Mouse (Mus musculus) limb, embryonic 15.5 days (tissue): ENCODE measurements around the gene E130309D02Rik. TPM values are rescaled to one million over a fixed set of nuclear protein-coding genes. Genes with fewer than 3 reads are reported as not detected.

Source experiments
- ATAC-seq: fragments of 200-750 bp; cut with Nextera tagmentation; 2 replicates; pipeline ENCODE4 v1.8.0; 2017; ENCODE audit warnings: low read depth, moderate TSS enrichment; ENCODE audit not compliant: insufficient number of reproducible peaks, low FRiP score, low TSS enrichment
- H3K27ac ChIP-seq: fragments of 300-500 bp; sonication (generic); 2 replicates; pipeline ENCODE4 v1.5.1; 2015; ENCODE audit warnings: moderate library complexity, mild to moderate bottlenecking, inconsistent platforms
- H3K27me3 ChIP-seq: fragments of 300-500 bp; sonication (generic); 2 replicates; pipeline ENCODE4 v1.6.1; 2015; ENCODE audit warnings: inconsistent platforms
- H3K36me3 ChIP-seq: fragments of 300-500 bp; sonication (generic); 2 replicates; pipeline ENCODE4 v1.6.1; 2015; ENCODE audit warnings: inconsistent platforms
- H3K4me1 ChIP-seq: fragments of 300-500 bp; sonication (generic); 2 replicates; pipeline ENCODE4 v1.6.1; 2015; ENCODE audit warnings: inconsistent platforms
- H3K4me2 ChIP-seq: fragments of 300-500 bp; sonication (generic); 2 replicates; pipeline ENCODE4 v1.6.1; 2015; ENCODE audit warnings: mild to moderate bottlenecking, inconsistent platforms
- H3K4me3 ChIP-seq: fragments of 300-500 bp; sonication (generic); 2 replicates; pipeline ENCODE4 v1.5.1; 2015; ENCODE audit warnings: mild to moderate bottlenecking, inconsistent platforms
- H3K9ac ChIP-seq: fragments of 300-500 bp; sonication (generic); 2 replicates; pipeline ENCODE4 v1.6.1; 2015; ENCODE audit warnings: inconsistent platforms
- H3K9me3 ChIP-seq: fragments of 300-500 bp; sonication (generic); 2 replicates; pipeline ENCODE4 v1.6.1; 2016; ENCODE audit warnings: inconsistent platforms
- WGBS: fragments of 180-500 bp; shearing (Covaris S2); methylation state at CpG from one replicate; pipeline ENCODE4 v1.1.7; 2015; 5-methylcytosine and 5-hydroxymethylcytosine counted together
- polyA plus RNA-seq: library from polyadenylated mRNA; unstranded; fragments of >200 nt; fragmentation: Nextera tagmentation; extraction: Ambion mirVana; gene quantifications from 2 replicates; pipeline ENCODE4 v1.2.1, GENCODE M21; 2015

The E130309D02Rik gene
- polyA plus RNA-seq, 1 experiment from 2014 or later, result 33.2 TPM

- H3K9me3 ChIP-seq, result no peaks in the 10 kb centered on the region
- no peaks in the 10 kb centered on the region for H3K4me1 ChIP-seq
- no peak overlapping the region for H3K4me2 ChIP-seq
- WGBS, result 35% methylated on average over 10 of the region's 10 CpGs
- no peak overlapping the region for H3K4me3 ChIP-seq
- H3K36me3 ChIP-seq, result no peaks in the 10 kb centered on the region
- ATAC-seq, result no peak
- peaks cover 28% of the 10 kb centered on the region for H3K27me3 ChIP-seq
- no peak overlapping the region for H3K9ac ChIP-seq
- H3K27ac ChIP-seq, result no peak overlapping the region
These were observed 35.9 kb downstream of the E130309D02Rik start for GRCm38 (mm10) chr5:143279247-143279646.

- ATAC-seq, result no peak
- Histone ChIP-seq H3K27me3 (peaks cover 26% of the 10 kb centered on the region), H3K27ac (no peak overlapping the region), H3K36me3 (no peaks in the 10 kb centered on the region), H3K4me2 (no peak overlapping the region), H3K9ac (0 out of 2 replicates have a peak overlapping the region, but pooled peaks have one; percentile 10), H3K9me3 (no peaks in the 10 kb centered on the region), H3K4me1 (peaks cover 7% of the 10 kb centered on the region), H3K4me3 (no peak overlapping the region)
- 51% methylated on average over 5 of the region's 5 CpGs for WGBS
These were observed 39.4 kb downstream of the E130309D02Rik start for GRCm38 (mm10) chr5:143275761-143276160.

- Histone ChIP-seq H3K27me3 (0 out of 2 replicates have a peak, but pooled peaks cover 12% of the 10 kb centered on the region), H3K9ac (no peak overlapping the region), H3K4me1 (peaks cover 26% of the 10 kb centered on the region), H3K27ac (no peak overlapping the region), H3K4me3 (no peak overlapping the region), H3K4me2 (no peak overlapping the region), H3K9me3 (no peaks in the 10 kb centered on the region), H3K36me3 (no peaks in the 10 kb centered on the region)
- no peak for ATAC-seq
- WGBS, result 83% methylated on average over 16 of the region's 16 CpGs
These were observed 42.4 kb downstream of the E130309D02Rik start for GRCm38 (mm10) chr5:143272540-143273330.

GRCm38 (mm10) chr5:143272108-143272507, 43.1 kb downstream of the E130309D02Rik start:
- peaks cover 26% of the 10 kb centered on the region for H3K4me1 ChIP-seq
- H3K4me3 ChIP-seq, result no peak overlapping the region
- H3K9ac ChIP-seq, result no peak overlapping the region
- H3K36me3 ChIP-seq, result no peaks in the 10 kb centered on the region
- H3K27me3 ChIP-seq, result 0 out of 2 replicates have a peak, but pooled peaks cover 8% of the 10 kb centered on the region
- WGBS, result 61% methylated on average over 3 of the region's 3 CpGs
- no peak overlapping the region for H3K27ac ChIP-seq
- H3K9me3 ChIP-seq, result no peaks in the 10 kb centered on the region
- ATAC-seq, result no peak
- H3K4me2 ChIP-seq, result no peak overlapping the region

- H3K9me3 ChIP-seq, result no peaks in the 10 kb centered on the region
- peaks cover 26% of the 10 kb centered on the region for H3K4me1 ChIP-seq
- H3K36me3 ChIP-seq, result no peaks in the 10 kb centered on the region
- no peak for ATAC-seq
- H3K4me3 ChIP-seq, result no peak overlapping the region
- H3K9ac ChIP-seq, result no peak overlapping the region
- H3K4me2 ChIP-seq, result no peak overlapping the region
- H3K27me3 ChIP-seq, result 0 out of 2 replicates have a peak, but pooled peaks cover 8% of the 10 kb centered on the region
- WGBS, result 82% methylated on average over 6 of the region's 6 CpGs
- no peak overlapping the region for H3K27ac ChIP-seq
These were observed 43.5 kb downstream of the E130309D02Rik start for GRCm38 (mm10) chr5:143271642-143272041.

GRCm38 (mm10) chr5:143270151-143270519, 45.0 kb downstream of the E130309D02Rik start:
- H3K4me2 ChIP-seq, result peak overlapping the region; percentile 89
- H3K9ac ChIP-seq, result peak overlapping the region; percentile 77
- WGBS, result 4% methylated on average over 12 of the region's 12 CpGs
- no peak for ATAC-seq
- peak overlapping the region; percentile 62 for H3K4me3 ChIP-seq
- H3K4me1 ChIP-seq, result peaks cover 26% of the 10 kb centered on the region
- H3K9me3 ChIP-seq, result no peaks in the 10 kb centered on the region
- H3K27me3 ChIP-seq, result no peaks in the 10 kb centered on the region
- no peak overlapping the region; the same call in 1 of the 2 replicates for H3K27ac ChIP-seq
- H3K36me3 ChIP-seq, result no peaks in the 10 kb centered on the region

GRCm38 (mm10) chr5:143269363-143270150, 45.6 kb downstream of the E130309D02Rik start, which contains the start of gene Zfp316:
TSS of gene Zfp316 (minus strand) at chr5:143270022.
- peak within 1 kb of the TSS; percentile 77 for H3K9ac ChIP-seq
- H3K9me3 ChIP-seq, result no peaks in the 10 kb centered on the region
- WGBS, result under 1% methylated on average over 66 of the region's 79 CpGs
- ATAC-seq, result peak; percentile 68; the same call in 1 of the 2 replicates
- 0 out of 2 replicates have a peak, but pooled peaks cover 2% of the 10 kb centered on the region for H3K36me3 ChIP-seq
- H3K4me2 ChIP-seq, result peak within 1 kb of the TSS; percentile 89
- peaks cover 26% of the 10 kb centered on the region for H3K4me1 ChIP-seq
- H3K27ac ChIP-seq, result peak within 1 kb of the TSS; percentile 38
- peak within 1 kb of the TSS; percentile 62 for H3K4me3 ChIP-seq
- H3K27me3 ChIP-seq, result no peaks in the 10 kb centered on the region

GRCm38 (mm10) chr5:143268985-143269362, 46.2 kb downstream of the E130309D02Rik start:
- no peak for ATAC-seq
- Histone ChIP-seq H3K9me3 (no peaks in the 10 kb centered on the region), H3K36me3 (peaks cover 8% of the 10 kb centered on the region), H3K9ac (peak overlapping the region; percentile 77), H3K4me3 (peak overlapping the region; percentile 62), H3K27me3 (no peaks in the 10 kb centered on the region), H3K4me2 (peak overlapping the region; percentile 89), H3K27ac (peak overlapping the region; percentile 38; the same call in 1 of the 2 replicates), H3K4me1 (peaks cover 26% of the 10 kb centered on the region)
- WGBS, result 29% methylated on average over 8 of the region's 8 CpGs

GRCm38 (mm10) chr5:143266794-143267193, 48.4 kb downstream of the E130309D02Rik start:
- H3K4me3 ChIP-seq, result no peak overlapping the region
- ATAC-seq, result no peak
- no peak overlapping the region for H3K27ac ChIP-seq
- H3K4me2 ChIP-seq, result no peak overlapping the region
- H3K36me3 ChIP-seq, result peaks cover 30% of the 10 kb centered on the region
- 87% methylated on average over 6 of the region's 6 CpGs for WGBS
- H3K27me3 ChIP-seq, result no peaks in the 10 kb centered on the region
- H3K4me1 ChIP-seq, result peaks cover 26% of the 10 kb centered on the region
- H3K9me3 ChIP-seq, result no peaks in the 10 kb centered on the region
- no peak overlapping the region for H3K9ac ChIP-seq

GRCm38 (mm10) chr5:143265409-143265808, 49.8 kb downstream of the E130309D02Rik start:
- H3K9ac ChIP-seq, result no peak overlapping the region
- no peaks in the 10 kb centered on the region for H3K27me3 ChIP-seq
- H3K36me3 ChIP-seq, result peaks cover 42% of the 10 kb centered on the region
- no peak overlapping the region for H3K4me2 ChIP-seq
- H3K4me3 ChIP-seq, result no peak overlapping the region
- H3K4me1 ChIP-seq, result peaks cover 16% of the 10 kb centered on the region
- no peak overlapping the region for H3K27ac ChIP-seq
- no peaks in the 10 kb centered on the region for H3K9me3 ChIP-seq
- WGBS, result 61% methylated on average over 1 of the region's 1 CpGs
- no peak for ATAC-seq

GRCm38 (mm10) chr5:143264689-143265088, 50.5 kb downstream of the E130309D02Rik start:
- H3K9me3 ChIP-seq, result no peaks in the 10 kb centered on the region
- H3K36me3 ChIP-seq, result peaks cover 49% of the 10 kb centered on the region
- no peaks in the 10 kb centered on the region for H3K27me3 ChIP-seq

GRCm38 (mm10) chr5:143261636-143262035, 53.5 kb downstream of the E130309D02Rik start:
- no peak overlapping the region for H3K9ac ChIP-seq
- H3K4me1 ChIP-seq, result no peaks in the 10 kb centered on the region
- no peaks in the 10 kb centered on the region for H3K9me3 ChIP-seq
- H3K27me3 ChIP-seq, result peaks cover 19% of the 10 kb centered on the region
- 90% methylated on average over 8 of the region's 8 CpGs for WGBS
- peaks cover 57% of the 10 kb centered on the region for H3K36me3 ChIP-seq
- no peak overlapping the region for H3K4me3 ChIP-seq
- H3K27ac ChIP-seq, result no peak overlapping the region
- H3K4me2 ChIP-seq, result no peak overlapping the region
- no peak for ATAC-seq

More at GRCm38 (mm10) chr5:143264689-143265088, 50.5 kb downstream of the E130309D02Rik start:
- no peak overlapping the region for H3K4me3 ChIP-seq
- ATAC-seq, result no peak
- H3K4me2 ChIP-seq, result no peak overlapping the region
- 92% methylated on average over 10 of the region's 10 CpGs for WGBS
- no peak overlapping the region for H3K9ac ChIP-seq
- H3K27ac ChIP-seq, result no peak overlapping the region
- peaks cover 12% of the 10 kb centered on the region for H3K4me1 ChIP-seq
